Mouse (Mus musculus) midbrain, postnatal 0 days (tissue): ENCODE measurements around the gene Taf9. TPM values are rescaled to one million over a fixed set of nuclear protein-coding genes. Genes with fewer than 3 reads are reported as not detected.

Source experiments
- ATAC-seq: fragments of 200-750 bp; cut with Nextera tagmentation; 2 replicates; pipeline ENCODE4 v1.8.0; 2017; ENCODE audit warnings: moderate number of reproducible peaks, mild to moderate bottlenecking, moderate TSS enrichment, moderate library complexity; ENCODE audit not compliant: low FRiP score
- DNase-seq: peaks from one replicate; pipeline ENCODE4 v3.0.0-alpha.2; 2015; ENCODE audit warnings: low spot score
- H3K27ac ChIP-seq: fragments of 300-500 bp; sonication (generic); 2 replicates; pipeline ENCODE4 v1.5.1; 2014; ENCODE audit warnings: low read depth, mild to moderate bottlenecking, low read length, mixed read lengths
- H3K27me3 ChIP-seq: fragments of 300-500 bp; sonication (generic); 2 replicates; pipeline ENCODE4 v1.6.1; 2014; ENCODE audit warnings: low read length, control low read depth, mixed read lengths; ENCODE audit not compliant: insufficient read depth
- H3K36me3 ChIP-seq: fragments of 300-500 bp; sonication (generic); 2 replicates; pipeline ENCODE4 v1.6.1; 2014; ENCODE audit warnings: low read length, control low read depth, mixed read lengths; ENCODE audit not compliant: insufficient read depth
- H3K4me1 ChIP-seq: fragments of 300-500 bp; sonication (generic); 2 replicates; pipeline ENCODE4 v1.6.1; 2014; ENCODE audit warnings: mild to moderate bottlenecking, control low read depth, antibody characterized with exemption, low read length, mixed read lengths; ENCODE audit not compliant: insufficient read depth
- H3K4me2 ChIP-seq: fragments of 300-500 bp; sonication (generic); 2 replicates; pipeline ENCODE4 v1.6.1; 2014; ENCODE audit warnings: low read depth, mild to moderate bottlenecking, low read length, mixed read lengths; ENCODE audit not compliant: poor library complexity, severe bottlenecking
- H3K4me3 ChIP-seq: fragments of 300-500 bp; sonication (generic); 2 replicates; pipeline ENCODE4 v1.5.1; 2014; ENCODE audit warnings: low read depth, mild to moderate bottlenecking, low read length, moderate library complexity
- H3K9ac ChIP-seq: fragments of 300-500 bp; sonication (generic); replicated peaks from 2 replicates; pipeline ENCODE4 v1.6.1; 2014; ENCODE audit warnings: mild to moderate bottlenecking, low read length, moderate library complexity, mixed read lengths; ENCODE audit not compliant: poor library complexity, severe bottlenecking
- H3K9me3 ChIP-seq: fragments of 300-500 bp; sonication (generic); 2 replicates; pipeline ENCODE4 v1.6.1; 2016; ENCODE audit warnings: low read length, control low read depth
- CTCF ChIP-seq: IDR thresholded peaks from 2 replicates; pipeline ENCODE4 v1.5.1; 2016; ENCODE audit warnings: antibody characterized with exemption, mild to moderate bottlenecking
- whole genome bisulfite sequencing: fragments of 180-500 bp; shearing (Covaris S2); extraction: QIAGEN DNeasy Blood & Tissue Kit; methylation state at CpG from one replicate; pipeline ENCODE4 v1.1.7; 2014; 5-methylcytosine and 5-hydroxymethylcytosine counted together
- polyA plus RNA-seq: library from polyadenylated mRNA; unstranded; fragments of >200 nt; fragmentation: Nextera tagmentation; extraction: Ambion mirVana; gene quantifications from 2 replicates; pipeline ENCODE4 v1.2.1, GENCODE M21; 2015
- total RNA-seq: library from RNA; depleted of rRNA; stranded (reverse); fragments of >200 nt; gene quantifications from 2 replicates; pipeline ENCODE4 v1.2.3, GENCODE M21; 2014

Taf9 gene
- total and polyA plus RNA-seq, 2 experiments from 2014 or later = 41.5 to 51.3 TPM

GRCm38 (mm10) chr13:100622241-100622640, 29.1 kb upstream of the Taf9 start:
- 92% methylated on average over 4 of the region's 4 CpGs for WGBS
- DNase-seq (no peak), ATAC-seq (no peak)
- H3K27ac ChIP-seq = no peak overlapping the region
- H3K4me1 ChIP-seq = no peaks in the 10 kb centered on the region
- no peaks in the 10 kb centered on the region for H3K9me3 ChIP-seq
- no peak overlapping the region for H3K9ac ChIP-seq
- TF ChIP-seq CTCF = no peak
- H3K27me3 ChIP-seq = peaks cover 4% of the 10 kb centered on the region; the same call in 1 of the 2 replicates
- H3K4me3 ChIP-seq = no peak overlapping the region
- H3K36me3 ChIP-seq = peaks cover 43% of the 10 kb centered on the region; the same call in 1 of the 2 replicates
- no peak overlapping the region for H3K4me2 ChIP-seq

- H3K27me3 ChIP-seq = no peaks in the 10 kb centered on the region
- no peak for TF ChIP-seq CTCF
- no peak overlapping the region for H3K27ac ChIP-seq
- peaks cover 41% of the 10 kb centered on the region for H3K36me3 ChIP-seq
- H3K4me3 ChIP-seq = no peak overlapping the region
- ATAC-seq (no peak), DNase-seq (no peak)
- H3K9me3 ChIP-seq = no peaks in the 10 kb centered on the region
- no peaks in the 10 kb centered on the region for H3K4me1 ChIP-seq
- H3K4me2 ChIP-seq = no peak overlapping the region
- no peak overlapping the region for H3K9ac ChIP-seq
- 97% methylated on average over 3 of the region's 3 CpGs for WGBS
Measured at GRCm38 (mm10) chr13:100634106-100634691, 17.2 kb upstream of the Taf9 start.

DNA sequence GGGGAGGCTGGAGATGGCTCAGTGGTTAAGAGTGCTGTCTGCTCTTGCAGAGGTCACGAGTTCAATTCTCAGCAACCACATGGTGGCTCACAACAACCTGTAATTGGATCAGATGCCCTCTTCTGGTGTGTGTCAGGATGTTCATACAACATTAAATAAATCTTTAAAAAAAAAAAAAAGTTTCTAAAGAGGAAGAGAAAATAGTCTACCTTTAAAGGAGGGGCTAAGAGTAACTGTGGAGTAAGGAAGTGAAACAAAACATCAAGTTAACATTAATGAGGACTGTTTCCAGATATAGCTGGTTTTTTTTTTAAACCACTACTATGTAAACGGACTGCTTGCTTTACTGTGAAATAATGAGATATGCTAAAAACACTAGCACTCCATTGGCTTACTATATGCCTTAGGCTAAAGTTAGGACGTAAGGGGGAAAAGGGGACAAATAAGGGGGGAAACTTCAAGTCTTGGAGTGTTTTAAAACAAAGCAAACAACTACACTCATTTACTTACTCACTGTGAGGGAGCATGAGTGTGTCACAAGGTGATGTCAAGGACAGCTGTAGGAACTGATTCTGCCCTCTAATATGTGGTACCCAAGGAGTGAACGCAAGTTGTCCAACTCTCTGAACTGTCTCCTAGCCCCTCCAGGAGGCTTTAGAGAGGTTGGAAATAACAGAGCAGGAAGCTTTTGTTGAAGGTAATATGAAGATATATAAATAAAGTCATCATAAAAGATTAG, 8.7 kb upstream of the Taf9 start:
- WGBS = 90% methylated on average over 4 of the region's 4 CpGs
- ATAC-seq = no peak
- no peak overlapping the region for H3K4me3 ChIP-seq
- no peaks in the 10 kb centered on the region for H3K9me3 ChIP-seq
- H3K36me3 ChIP-seq = peaks cover 35% of the 10 kb centered on the region
- H3K9ac ChIP-seq = no peak overlapping the region
- no peak overlapping the region for H3K27ac ChIP-seq
- DNase-seq = no peak
- no peak overlapping the region for H3K4me2 ChIP-seq
- H3K27me3 ChIP-seq = no peaks in the 10 kb centered on the region
- TF ChIP-seq CTCF = no peak
- H3K4me1 ChIP-seq = no peaks in the 10 kb centered on the region

- 96% methylated on average over 8 of the region's 8 CpGs for WGBS
- peaks cover 23% of the 10 kb centered on the region; the same call in 1 of the 2 replicates for H3K36me3 ChIP-seq
- H3K9me3 ChIP-seq = no peaks in the 10 kb centered on the region
- ATAC-seq = no peak
- H3K4me1 ChIP-seq = peaks cover 7% of the 10 kb centered on the region; the same call in 1 of the 2 replicates
- no peak overlapping the region for H3K9ac ChIP-seq
- no peak overlapping the region for H3K4me2 ChIP-seq
- H3K27ac ChIP-seq = no peak overlapping the region
- no peak for TF ChIP-seq CTCF
- no peaks in the 10 kb centered on the region for H3K27me3 ChIP-seq
- H3K4me3 ChIP-seq = no peak overlapping the region
- no peak for DNase-seq
Measured at GRCm38 (mm10) chr13:100648223-100648622, 3.2 kb upstream of the Taf9 start.

DNA sequence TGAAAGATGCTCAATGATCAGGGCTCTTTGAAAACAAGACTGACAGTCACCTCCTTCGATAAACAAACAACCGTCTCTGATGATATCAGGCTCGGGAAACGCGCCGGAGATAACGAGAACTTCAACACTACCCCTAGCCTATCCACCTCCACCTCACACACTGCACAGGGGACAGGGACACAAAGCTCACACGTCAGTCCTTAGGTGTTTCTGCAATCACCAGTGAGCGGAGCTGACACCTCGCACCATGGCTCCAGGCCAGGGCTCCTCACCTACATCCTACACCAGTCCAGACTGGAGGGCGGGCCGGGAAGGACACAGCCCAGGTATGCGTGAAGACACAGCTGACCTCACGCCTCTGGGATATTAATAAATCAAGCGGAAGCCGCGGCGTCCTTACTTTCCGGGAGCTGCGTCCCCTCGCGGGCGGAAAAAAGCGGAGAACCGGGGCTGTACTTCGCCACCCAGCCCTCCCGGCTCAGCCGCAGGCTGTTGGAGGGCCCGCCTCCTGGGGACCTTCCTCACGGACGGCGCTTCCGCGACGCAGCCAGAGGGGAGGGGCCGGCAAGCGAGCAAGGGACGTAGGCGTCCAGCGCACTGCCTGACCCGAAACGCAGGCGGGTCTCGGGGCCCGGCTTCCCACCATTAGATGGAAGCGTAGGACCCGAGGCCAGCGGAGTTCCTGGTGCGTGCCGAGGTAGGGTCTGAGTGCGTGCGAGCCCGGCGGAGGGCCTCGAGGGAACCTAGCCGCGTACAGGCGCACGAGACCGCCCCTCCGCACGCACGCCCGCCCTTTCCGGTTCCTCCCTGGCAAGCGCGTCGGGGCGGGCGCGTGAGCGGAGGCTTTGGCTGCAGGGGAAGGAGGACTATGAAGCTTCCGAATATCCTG, 585 bp upstream of the Taf9 start, which contains the start of the genes Ak6 and Rad17:
Gene Ak6, plus strand, starts transcription at position 430 of the 889 bp plus-strand sequence.
Gene Rad17, minus strand, starts transcription at position 502 of the 889 bp plus-strand sequence.
- peak; percentile 49 for TF ChIP-seq CTCF
- H3K4me1 ChIP-seq = peaks cover 7% of the 10 kb centered on the region; the same call in 1 of the 2 replicates
- no peaks in the 10 kb centered on the region for H3K9me3 ChIP-seq
- peak within 1 kb of the TSS; percentile 91 for H3K9ac ChIP-seq
- H3K27me3 ChIP-seq = no peaks in the 10 kb centered on the region
- WGBS = under 1% methylated on average over 59 of the region's 73 CpGs
- peak within 1 kb of the TSS; percentile 98 for H3K27ac ChIP-seq
- H3K4me2 ChIP-seq = peak within 1 kb of the TSS; percentile 72
- ATAC-seq = peak; percentile 98
- peak; percentile 91 for DNase-seq
- H3K36me3 ChIP-seq = peaks cover 7% of the 10 kb centered on the region; the same call in 1 of the 2 replicates
- H3K4me3 ChIP-seq = peak within 1 kb of the TSS; percentile 91
